Mouse (Mus musculus) CH12.LX (cell line): ENCODE results near the gene Myo1g. TPM values are rescaled to one million over a fixed set of nuclear protein-coding genes. Genes with fewer than 3 reads are reported as not detected.

Source experiments
- DNase-seq: peaks from one replicate; pipeline ENCODE4 v3.0.0-alpha.2; 2013; ENCODE audit errors: extremely low read depth
- H3K27ac ChIP-seq: 2 replicates; pipeline ENCODE4 v1.5.1; 2012; ENCODE audit warnings: low read depth, mild to moderate bottlenecking, control low read depth, moderate library complexity; ENCODE audit not compliant: insufficient read depth
- H3K27me3 ChIP-seq: replicated peaks from 2 replicates; pipeline ENCODE3; 2012; ENCODE audit warnings: inconsistent platforms
- H3K36me3 ChIP-seq, 2 experiments: replicated peaks in 1 of 2; 2 replicates each; pipeline versions ENCODE3 to v1.6.1; 2012; ENCODE audit warnings: inconsistent platforms in 1 of 2, low read length in 1 of 2, mild to moderate bottlenecking in 1 of 2, mixed read lengths in 1 of 2, moderate library complexity in 1 of 2; ENCODE audit not compliant: control insufficient read depth in 1 of 2, insufficient read depth in 1 of 2
- H3K4me1 ChIP-seq, 2 experiments: 2 replicates each; pipeline ENCODE4 v1.6.1; 2012; ENCODE audit warnings: inconsistent platforms in 1 of 2, moderate library complexity in 1 of 2; ENCODE audit not compliant: insufficient read depth in 2 of 2, control insufficient read depth in 1 of 2
- H3K4me2 ChIP-seq: 2 replicates; pipeline ENCODE4 v1.6.1; 2012; ENCODE audit warnings: low read depth, mild to moderate bottlenecking, control low read depth; ENCODE audit not compliant: poor library complexity, insufficient read depth, severe bottlenecking
- H3K4me3 ChIP-seq, 3 experiments: fragments of 150-350 bp in 1 of 3; sonication (generic) in 1 of 3; replicated peaks in 1 of 3; 2 replicates each; pipeline versions ENCODE3 to v1.5.1; 2011 to 2012; ENCODE audit warnings: low read depth in 2 of 3, low read length in 2 of 3, mild to moderate bottlenecking in 2 of 3, moderate library complexity in 2 of 3, control low read depth in 1 of 3, improper control_type of control experiment in 1 of 3, inconsistent platforms in 1 of 3, mixed read lengths in 1 of 3; ENCODE audit not compliant: poor library complexity in 1 of 3
- H3K79me2 ChIP-seq: replicated peaks from 2 replicates; pipeline ENCODE4 v1.6.1; 2012; ENCODE audit warnings: mild to moderate bottlenecking, moderate library complexity; ENCODE audit not compliant: control insufficient read depth, poor library complexity, insufficient read depth, severe bottlenecking; ENCODE audit errors: extremely low read depth
- H3K9ac ChIP-seq: 2 replicates; pipeline ENCODE4 v1.6.1; 2012; ENCODE audit warnings: low read depth, mild to moderate bottlenecking, control low read depth, moderate library complexity; ENCODE audit not compliant: insufficient read depth
- H3K9me3 ChIP-seq: replicated peaks from 2 replicates; pipeline ENCODE3; 2012; ENCODE audit warnings: low read length, inconsistent platforms, mixed read lengths
- CTCF ChIP-seq, 2 experiments: IDR thresholded peaks in 1 of 2; conservative IDR thresholded peaks in 1 of 2; 2 replicates each; pipeline ENCODE4 v1.5.1; 2011 to 2012; ENCODE audit warnings: low read depth in 2 of 2, low read length in 2 of 2, improper control_type of control experiment in 1 of 2, inconsistent platforms in 1 of 2, mild to moderate bottlenecking in 1 of 2, moderate library complexity in 1 of 2
- E2F4 ChIP-seq: IDR thresholded peaks from 2 replicates; pipeline ENCODE4 v1.6.1; 2011; ENCODE audit warnings: low read depth, low read length, improper control_type of control experiment; ENCODE audit not compliant: insufficient replicate concordance
- ELF1 ChIP-seq: IDR thresholded peaks from 2 replicates; pipeline ENCODE4 v1.6.1; 2014; ENCODE audit warnings: low read depth, mild to moderate bottlenecking, inconsistent platforms, low read length, improper control_type of control experiment
- ETS1 ChIP-seq: conservative IDR thresholded peaks from 2 replicates; pipeline ENCODE4 v1.6.1; 2012; ENCODE audit warnings: low read depth, mild to moderate bottlenecking, inconsistent platforms, low read length, improper control_type of control experiment, moderate library complexity
- GABPA ChIP-seq: IDR thresholded peaks from 2 replicates; pipeline ENCODE4 v1.6.1; 2012; ENCODE audit warnings: low read depth, low read length, improper control_type of control experiment, inconsistent platforms; ENCODE audit not compliant: insufficient replicate concordance
- HCFC1 ChIP-seq: IDR thresholded peaks from 2 replicates; pipeline ENCODE4 v1.6.1; 2012; ENCODE audit warnings: low read depth, mild to moderate bottlenecking, inconsistent platforms, low read length, improper control_type of control experiment
- IRF4 ChIP-seq: IDR thresholded peaks from 2 replicates; pipeline ENCODE4 v1.6.1; 2014; ENCODE audit warnings: low read depth, mild to moderate bottlenecking, inconsistent platforms, low read length, improper control_type of control experiment
- JUN ChIP-seq: IDR thresholded peaks from 2 replicates; pipeline ENCODE4 v1.6.1; 2011; ENCODE audit warnings: low read depth, mild to moderate bottlenecking, low read length, improper control_type of control experiment, moderate library complexity; ENCODE audit not compliant: insufficient read depth
- JUND ChIP-seq: conservative IDR thresholded peaks from 2 replicates; pipeline ENCODE4 v1.6.1; 2011; ENCODE audit warnings: low read depth, low read length, improper control_type of control experiment
- MAFK ChIP-seq: IDR thresholded peaks from 2 replicates; pipeline ENCODE4 v1.6.1; 2011; ENCODE audit warnings: low read length, improper control_type of control experiment; ENCODE audit not compliant: insufficient replicate concordance
- MAX ChIP-seq: IDR thresholded peaks from 2 replicates; pipeline ENCODE4 v1.6.1; 2011; ENCODE audit warnings: low read length, improper control_type of control experiment
- MAZ ChIP-seq: IDR thresholded peaks from 2 replicates; pipeline ENCODE4 v1.6.1; 2012; ENCODE audit warnings: low read depth, mild to moderate bottlenecking, inconsistent platforms, low read length, improper control_type of control experiment, moderate library complexity
- MEF2A ChIP-seq: IDR thresholded peaks from 2 replicates; pipeline ENCODE4 v1.6.1; 2014; ENCODE audit warnings: low read depth, mild to moderate bottlenecking, inconsistent platforms, low read length, improper control_type of control experiment, borderline replicate concordance
- MXI1 ChIP-seq: IDR thresholded peaks from 2 replicates; pipeline ENCODE4 v1.6.1; 2011; ENCODE audit warnings: mild to moderate bottlenecking, low read depth, low read length, improper control_type of control experiment
- NRF1 ChIP-seq: IDR thresholded peaks from 2 replicates; pipeline ENCODE4 v1.6.1; 2014; ENCODE audit warnings: low read depth, mild to moderate bottlenecking, inconsistent platforms, low read length, improper control_type of control experiment, moderate library complexity
- PAX5 ChIP-seq: IDR thresholded peaks from 2 replicates; pipeline ENCODE4 v1.6.1; 2012; ENCODE audit warnings: low read length, inconsistent platforms, mixed read lengths
- POLR2A ChIP-seq: IDR thresholded peaks from 2 replicates; pipeline ENCODE4 v1.6.1; 2011; ENCODE audit warnings: low read depth, mild to moderate bottlenecking, improper control_type of control experiment, low read length
- RAD21 ChIP-seq: IDR thresholded peaks from 2 replicates; pipeline ENCODE4 v1.6.1; 2011; ENCODE audit warnings: low read depth, mild to moderate bottlenecking, low read length, improper control_type of control experiment, moderate library complexity
- RCOR1 ChIP-seq: conservative IDR thresholded peaks from 2 replicates; pipeline ENCODE4 v1.6.1; 2012; ENCODE audit warnings: low read depth, mild to moderate bottlenecking, inconsistent platforms, low read length, improper control_type of control experiment
- TBP ChIP-seq: conservative IDR thresholded peaks from 2 replicates; pipeline ENCODE4 v1.6.1; 2011; ENCODE audit warnings: low read depth, low read length, improper control_type of control experiment
- TCF12 ChIP-seq: IDR thresholded peaks from 2 replicates; pipeline ENCODE4 v1.6.1; 2014; ENCODE audit warnings: low read depth, mild to moderate bottlenecking, inconsistent platforms, low read length, improper control_type of control experiment
- UBTF ChIP-seq: IDR thresholded peaks from 2 replicates; pipeline ENCODE4 v1.6.1; 2012; ENCODE audit warnings: low read depth, mild to moderate bottlenecking, inconsistent platforms, low read length, improper control_type of control experiment, moderate library complexity
- USF1 ChIP-seq: IDR thresholded peaks from 2 replicates; pipeline ENCODE4 v1.6.1; 2014; ENCODE audit warnings: low read depth, mild to moderate bottlenecking, inconsistent platforms, low read length, improper control_type of control experiment
- USF2 ChIP-seq: conservative IDR thresholded peaks from 2 replicates; pipeline ENCODE4 v1.6.1; 2011; ENCODE audit warnings: low read depth, low read length, improper control_type of control experiment
- ZC3H11A ChIP-seq: IDR thresholded peaks from 2 replicates; pipeline ENCODE4 v1.6.1; 2012; ENCODE audit warnings: low read depth, mild to moderate bottlenecking, inconsistent platforms, low read length, improper control_type of control experiment
- ZMIZ1 ChIP-seq: IDR thresholded peaks from 2 replicates; pipeline ENCODE4 v1.6.1; 2012; ENCODE audit warnings: low read depth, mild to moderate bottlenecking, inconsistent platforms, low read length, improper control_type of control experiment
- ZNF384 ChIP-seq: IDR thresholded peaks from 2 replicates; pipeline ENCODE4 v1.6.1; 2012; ENCODE audit warnings: low read depth, low read length, improper control_type of control experiment, inconsistent platforms
- dilution Hi-C: fragments of 300-500 bp; cut with MboI; formaldehyde crosslinking; loops from 2 replicates; pipeline ENCODE4 v1.14.3; 2020; ENCODE audit warnings: low sequenced_read_pairs; ENCODE audit not compliant: extremely low pct_unique_long_range_greater_than_20kb, extremely low pct_ligation_motif_present
- in situ Hi-C: fragments of 300-500 bp; cut with MboI; formaldehyde crosslinking; loops from 3 replicates; pipeline ENCODE4 v1.14.3; 2019; ENCODE audit warnings: low sequenced_read_pairs, low pct_ligation_motif_present, low pct_unique_long_range_greater_than_20kb, mixed read lengths
- polyA plus RNA-seq: library from polyadenylated mRNA; unstranded; fragments of >175 nt; gene quantifications from 2 replicates; pipeline ENCODE4 v1.2.1, GENCODE M21; 2012; ENCODE audit warnings: low read depth; ENCODE audit not compliant: insufficient read length
- total RNA-seq, 2 experiments: library from RNA; depleted of rRNA; stranded (reverse); fragments of 300-350 nt in 1 of 2; fragments of >200 nt in 1 of 2; gene quantifications; 2 replicates each; pipeline ENCODE4 v1.2.3; 2012 to 2014

The Myo1g gene
- total and polyA plus RNA-seq, 3 experiments: 268 to 335 (median 284) TPM

GRCm38 (mm10) chr11:6563201-6563600 lies 42.4 kb upstream of the Myo1g start:
- in situ Hi-C loops: no loop called here
- peaks cover 12 to 58% of the 10 kb centered on the region in 2 experiments for H3K4me1 ChIP-seq
- TF ChIP-seq ZC3H11A (no peak), ETS1 (no peak), CTCF (conservative IDR thresholded peaks at IDR 0.05 in 1 of 2, IDR thresholded peaks at IDR 0.05 in 1 of 2; ENCODE audit: low read depth in 2 of 2, low read length in 2 of 2) (no peak), RCOR1 (no peak), JUND (no peak), MAFK (no peak), ZNF384 (no peak), ELF1 (no peak), UBTF (no peak), RAD21 (no peak), MAZ (no peak), POLR2A (no peak), MAX (no peak), TCF12 (no peak), MEF2A (no peak), E2F4 (no peak), JUN (no peak), IRF4 (no peak)
- H3K27me3 ChIP-seq: no peaks in the 10 kb centered on the region
- dilution Hi-C loops: no loop called here
- no peak overlapping the region for H3K27ac ChIP-seq
- peaks cover 10% of the 10 kb centered on the region for H3K79me2 ChIP-seq
- no peak overlapping the region for H3K9ac ChIP-seq
- no peak overlapping the region for H3K4me2 ChIP-seq
- H3K36me3 ChIP-seq: peaks cover 4 to 53% of the 10 kb centered on the region in 2 experiments
- no peaks in the 10 kb centered on the region for H3K9me3 ChIP-seq
- H3K4me3 ChIP-seq: no peak overlapping the region
- no peak for DNase-seq

- Histone ChIP-seq H3K4me2 (no peak overlapping the region), H3K9ac (no peak overlapping the region), H3K36me3 (peaks cover 4 to 56% of the 10 kb centered on the region in 2 experiments), H3K27me3 (no peaks in the 10 kb centered on the region), H3K9me3 (no peaks in the 10 kb centered on the region), H3K4me1 (peaks cover 12 to 64% of the 10 kb centered on the region in 2 experiments), H3K27ac (no peak overlapping the region), H3K79me2 (peaks cover 10% of the 10 kb centered on the region), H3K4me3 (no peak overlapping the region)
- TF ChIP-seq USF1 (no peak), ZNF384 (no peak), MEF2A (no peak), ELF1 (no peak), E2F4 (no peak), PAX5 (no peak), USF2 (no peak), TBP (no peak), NRF1 (no peak), RCOR1 (no peak), UBTF (no peak), ZC3H11A (no peak), ZMIZ1 (no peak), MXI1 (no peak), GABPA (no peak), HCFC1 (no peak)
- dilution Hi-C loops (no loop called here), in situ Hi-C loops (no loop called here)
- no peak for DNase-seq
Measured at GRCm38 (mm10) chr11:6562359-6562758, 41.6 kb upstream of the Myo1g start.
